Mouse (Mus musculus): ENCODE measurements around the gene Atp6v1c2. TPM values are rescaled to one million over a fixed set of nuclear protein-coding genes. Genes with fewer than 3 reads are reported as not detected.

Atp6v1c2 gene
- polyA plus RNA-seq, 1 experiment from 2014 or later, result 0.75 TPM

DNA sequence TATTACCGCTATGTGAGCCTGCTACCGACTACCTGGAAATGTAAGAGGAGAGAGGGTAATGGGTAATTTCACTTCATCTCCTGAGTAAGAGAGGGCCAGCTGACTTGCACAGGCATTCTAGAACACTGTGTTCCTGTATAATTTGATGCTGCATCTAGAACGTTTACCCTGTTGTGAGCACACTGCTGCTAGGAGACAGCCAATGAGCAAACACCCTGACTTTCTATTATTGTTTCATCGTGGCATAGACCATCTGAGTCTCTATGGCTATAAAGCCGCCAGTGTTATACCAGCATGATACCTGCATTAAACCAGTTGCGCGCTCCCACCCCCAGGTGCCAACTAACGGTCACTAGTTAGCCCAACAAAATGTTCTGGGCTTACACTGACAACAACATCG lies 87.5 kb downstream of the Atp6v1c2 start:
- 96% methylated on average over 9 of the region's 9 CpGs for WGBS
- H3K4me1 ChIP-seq, result no peaks in the 10 kb centered on the region
- H3K27me3 ChIP-seq (replicated peaks), result no peaks in the 10 kb centered on the region
- H3K4me3 ChIP-seq, result no peak overlapping the region
- H3K4me2 ChIP-seq, result no peak overlapping the region
- no peak overlapping the region for H3K27ac ChIP-seq
- H3K9ac ChIP-seq, result no peak overlapping the region
- ATAC-seq (replicated peaks), result no peak
- H3K9me3 ChIP-seq, result no peaks in the 10 kb centered on the region
- no peaks in the 10 kb centered on the region for H3K36me3 ChIP-seq (replicated peaks)

DNA sequence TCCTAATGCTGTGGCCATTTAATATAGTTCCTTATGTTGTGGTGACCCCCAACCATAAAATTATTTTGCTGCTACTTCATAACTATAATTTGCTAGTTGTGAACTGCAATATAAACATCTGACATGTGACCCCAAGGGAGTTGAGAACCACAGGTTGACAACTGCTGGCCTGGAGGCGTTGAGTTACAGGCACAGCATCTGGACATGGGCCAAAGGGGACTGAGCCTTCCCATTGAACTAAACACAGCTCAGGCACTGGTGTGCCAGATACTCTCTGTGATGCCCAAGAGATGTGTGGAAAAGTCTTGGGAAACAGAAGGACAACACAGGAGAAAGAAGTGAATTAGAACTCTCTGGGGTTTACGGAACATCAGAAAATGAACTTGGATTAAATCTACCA lies 88.1 kb downstream of the Atp6v1c2 start:
- WGBS, result 85% methylated on average over 2 of the region's 2 CpGs
- no peak overlapping the region for H3K4me2 ChIP-seq
- no peaks in the 10 kb centered on the region for H3K27me3 ChIP-seq (replicated peaks)
- ATAC-seq (replicated peaks), result no peak
- no peaks in the 10 kb centered on the region for H3K9me3 ChIP-seq
- no peaks in the 10 kb centered on the region for H3K36me3 ChIP-seq (replicated peaks)
- H3K27ac ChIP-seq, result no peak overlapping the region
- H3K9ac ChIP-seq, result no peak overlapping the region
- no peak overlapping the region for H3K4me3 ChIP-seq
- H3K4me1 ChIP-seq, result 0 out of 2 replicates have a peak, but pooled peaks cover 4% of the 10 kb centered on the region

DNA sequence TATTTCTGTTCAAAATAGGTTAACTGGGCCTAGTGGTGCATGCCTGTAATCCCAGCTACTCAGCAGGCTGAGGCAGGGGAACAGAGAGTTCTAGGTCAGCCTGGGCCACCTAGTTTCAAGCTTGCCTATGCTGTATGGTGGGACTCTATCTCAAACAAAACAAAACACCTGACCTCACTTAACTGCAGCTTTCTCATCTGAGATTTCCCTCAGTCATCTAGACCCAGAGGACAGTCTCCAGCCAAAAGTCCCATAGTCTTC lies 89.8 kb downstream of the Atp6v1c2 start:
- Histone ChIP-seq H3K4me3 (no peak overlapping the region), H3K9me3 (no peaks in the 10 kb centered on the region), H3K4me1 (0 out of 2 replicates have a peak, but pooled peaks cover 7% of the 10 kb centered on the region), H3K9ac (no peak overlapping the region), H3K4me2 (no peak overlapping the region), H3K27me3 (replicated peaks) (no peaks in the 10 kb centered on the region), H3K27ac (no peak overlapping the region), H3K36me3 (replicated peaks) (no peaks in the 10 kb centered on the region)
- no peak for ATAC-seq (replicated peaks)

DNA sequence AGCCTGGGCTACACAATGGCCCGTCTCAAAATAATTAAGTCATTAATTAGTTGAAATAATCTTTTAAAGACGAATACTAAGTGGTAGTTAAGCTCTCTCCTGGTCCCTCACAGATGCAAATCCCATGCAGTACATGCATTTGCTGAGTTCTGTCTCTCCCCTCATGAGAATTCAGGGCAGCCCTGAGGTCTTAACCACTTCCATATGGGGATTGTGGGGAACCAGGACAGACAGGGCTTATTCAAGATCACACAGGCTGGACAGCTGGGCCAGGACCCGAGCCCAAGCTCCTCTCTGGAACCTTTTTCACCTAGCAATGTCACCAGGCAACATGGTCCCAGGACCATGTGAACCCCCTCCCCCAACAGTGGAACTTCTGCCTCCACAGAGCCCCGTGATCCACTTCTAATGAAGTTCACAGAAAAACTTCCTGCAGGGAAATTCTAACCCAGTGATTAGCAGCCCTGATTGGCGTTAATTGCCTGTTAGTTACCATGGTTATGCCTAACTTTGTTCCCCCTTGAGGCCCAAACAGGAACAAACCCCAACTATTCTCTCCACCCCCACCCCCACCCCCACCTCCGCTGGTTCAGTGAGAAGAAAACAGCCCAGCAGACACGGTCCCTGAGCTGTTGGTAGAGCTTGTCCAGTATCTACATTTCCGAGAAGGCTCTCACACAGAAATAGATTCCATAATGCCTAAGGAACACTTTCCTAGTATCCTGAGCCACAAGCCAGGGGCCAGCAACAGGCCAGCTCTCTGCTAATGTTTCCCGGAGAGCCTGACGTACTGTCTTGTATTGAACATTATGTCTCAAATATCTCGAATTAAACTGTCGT lies 90.4 kb downstream of the Atp6v1c2 start:
- ATAC-seq (replicated peaks), result no peak
- Histone ChIP-seq H3K4me2 (no peak overlapping the region), H3K27ac (no peak overlapping the region), H3K4me1 (0 out of 2 replicates have a peak, but pooled peaks cover 7% of the 10 kb centered on the region), H3K9me3 (no peaks in the 10 kb centered on the region), H3K9ac (no peak overlapping the region), H3K36me3 (replicated peaks) (no peaks in the 10 kb centered on the region), H3K4me3 (no peak overlapping the region), H3K27me3 (replicated peaks) (no peaks in the 10 kb centered on the region)
- 57% methylated on average over 12 of the region's 12 CpGs for WGBS

DNA sequence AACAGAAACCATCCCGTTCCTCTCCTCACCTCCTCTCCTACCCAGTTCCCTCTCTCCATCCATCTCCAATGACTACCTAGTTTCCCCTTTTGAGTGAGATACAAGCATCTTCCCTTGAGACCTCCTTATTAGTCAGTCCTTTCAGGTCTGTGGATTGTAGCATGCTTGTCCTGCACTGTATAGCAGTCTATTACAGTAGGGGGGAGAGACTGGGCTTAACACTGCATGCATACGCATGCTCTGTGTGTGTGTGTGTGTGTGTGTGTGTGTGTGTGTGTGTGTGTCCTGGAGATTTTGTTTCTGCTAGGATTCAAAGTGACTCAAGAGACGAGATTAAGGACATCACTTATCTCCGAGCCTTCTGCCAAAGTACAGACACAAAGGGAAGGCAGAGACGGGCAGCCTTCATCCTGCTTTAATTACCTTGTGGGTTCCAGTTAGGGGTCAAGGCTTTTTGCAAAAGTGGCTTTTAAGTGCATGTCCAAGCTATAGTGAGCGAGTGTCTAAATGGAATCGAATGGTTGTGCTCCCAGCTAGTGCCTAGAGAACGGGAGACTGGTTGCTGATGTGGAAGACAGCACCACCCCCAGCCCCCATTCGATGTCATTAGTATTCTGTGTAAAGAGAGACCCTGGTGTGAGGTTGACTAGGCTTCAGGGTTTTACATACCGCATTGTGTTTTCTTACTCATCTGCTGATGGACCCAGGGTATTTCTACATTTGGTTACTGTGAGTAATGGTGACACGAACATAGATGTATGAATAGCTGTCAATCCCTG lies 93.4 kb downstream of the Atp6v1c2 start:
- H3K9me3 ChIP-seq, result no peaks in the 10 kb centered on the region

More for the DNA sequence above, 93.4 kb downstream of the Atp6v1c2 start:
- 25% methylated on average over 11 of the region's 11 CpGs for WGBS
- Histone ChIP-seq H3K9ac (no peak overlapping the region), H3K36me3 (replicated peaks) (no peaks in the 10 kb centered on the region), H3K4me2 (no peak overlapping the region), H3K27me3 (replicated peaks) (no peaks in the 10 kb centered on the region), H3K4me3 (no peak overlapping the region), H3K27ac (no peak overlapping the region), H3K4me1 (0 out of 2 replicates have a peak, but pooled peaks cover 7% of the 10 kb centered on the region)
- ATAC-seq (replicated peaks), result peak; percentile 89

Small RNA genes lying within 50 kb of the gene (microRNA-seq; reads per million reads assigned to microRNA genes)
- 17.5 reads per million, percentile 35 among the genes with 10 or more reads in this experiment for gene Mir3066

Other genes with a start within 250 kb of the Atp6v1c2 start
- 5.0 and 5.5 TPM in 2 replicates for gene Kcnf1, start 152.5 kb downstream of the Atp6v1c2 start, polyA plus RNA-seq (2015; fragmentation: Nextera tagmentation; extraction: Ambion mirVana)
- 270 and 273 TPM in 2 replicates for gene Pdia6, start 62.8 kb downstream of the Atp6v1c2 start, polyA plus RNA-seq (2015; fragmentation: Nextera tagmentation; extraction: Ambion mirVana)
- gene Nol10, start 19.1 kb upstream of the Atp6v1c2 start, polyA plus RNA-seq (2015; fragmentation: Nextera tagmentation; extraction: Ambion mirVana), result 20.7 and 21.6 TPM in 2 replicates
- 138 and 148 TPM in 2 replicates for gene Odc1, start 215.4 kb upstream of the Atp6v1c2 start, polyA plus RNA-seq (2015; fragmentation: Nextera tagmentation; extraction: Ambion mirVana)

All from midbrain, embryonic 15.5 days (tissue).